Mouse (Mus musculus): Measurements from ENCODE around the gene Pnmal2.
A peak's percentile ranks its signal among the peaks of the same experiment; 100 is the strongest.

Pnmal2 gene

GRCm38 (mm10) chr7:16987541-16988149 is 43.2 kb downstream of the Pnmal2 start:
- DNase-seq: no peak

GRCm38 (mm10) chr7:16988405-16988804 is 43.9 kb downstream of the Pnmal2 start:
- DNase-seq: peak; percentile 71

GRCm38 (mm10) chr7:16990006-16990744 is 45.7 kb downstream of the Pnmal2 start:
- DNase-seq: peak; percentile 39

- DNase-seq: no peak
Measured at GRCm38 (mm10) chr7:16991681-16992450, 47.4 kb downstream of the Pnmal2 start.

GRCm38 (mm10) chr7:16992451-16992807 is 47.9 kb downstream of the Pnmal2 start, which contains the start of gene Ccdc8:
Ccdc8 (plus strand) TSS chr7:16992708.
- no peak for DNase-seq

- DNase-seq: peak; percentile 86
Measured at GRCm38 (mm10) chr7:16993651-16994399, 49.3 kb downstream of the Pnmal2 start.

- DNase-seq: no peak
Measured at GRCm38 (mm10) chr7:16994400-16994799, 49.9 kb downstream of the Pnmal2 start.

GRCm38 (mm10) chr7:16995345-16995744 is 50.9 kb downstream of the Pnmal2 start:
- DNase-seq: no peak

All from lung, postnatal 36 days (tissue).